Mouse (Mus musculus): ENCODE measurements at regions not wholly inside any gene's neighbourhood (a gene's known extent, or its start where the extent isn't known, plus 50 kb on each side); places are given as distances from the start of the nearest gene placed in this dataset.

DNA sequence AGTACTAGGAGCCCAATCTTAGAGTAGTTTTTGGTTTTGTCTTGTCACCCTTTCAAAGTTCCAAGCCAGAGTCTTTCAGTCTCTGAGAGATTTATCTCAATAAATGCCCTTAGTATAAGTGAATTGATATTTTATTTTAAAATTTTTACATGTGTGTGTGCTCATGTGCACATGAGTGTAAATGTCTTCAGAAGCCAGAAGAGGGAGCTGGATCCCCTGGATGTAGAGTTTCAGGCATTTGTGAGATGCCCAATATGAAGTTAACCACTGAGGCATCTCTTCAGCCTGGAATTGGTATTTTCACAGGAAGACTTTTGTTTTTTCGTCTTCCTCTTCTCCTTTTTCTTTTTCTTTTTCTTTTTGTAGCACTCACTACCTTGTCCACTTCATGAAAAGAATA, 262.3 kb upstream of the Eif4g2 start:
- DNase-seq (ENCODE audit: low read depth, low spot score) = no peak

GRCm38 (mm10) chr7:111337053-111337452, 254.2 kb upstream of the Eif4g2 start:
- no peak for DNase-seq (ENCODE audit: low read depth, low spot score)

DNA sequence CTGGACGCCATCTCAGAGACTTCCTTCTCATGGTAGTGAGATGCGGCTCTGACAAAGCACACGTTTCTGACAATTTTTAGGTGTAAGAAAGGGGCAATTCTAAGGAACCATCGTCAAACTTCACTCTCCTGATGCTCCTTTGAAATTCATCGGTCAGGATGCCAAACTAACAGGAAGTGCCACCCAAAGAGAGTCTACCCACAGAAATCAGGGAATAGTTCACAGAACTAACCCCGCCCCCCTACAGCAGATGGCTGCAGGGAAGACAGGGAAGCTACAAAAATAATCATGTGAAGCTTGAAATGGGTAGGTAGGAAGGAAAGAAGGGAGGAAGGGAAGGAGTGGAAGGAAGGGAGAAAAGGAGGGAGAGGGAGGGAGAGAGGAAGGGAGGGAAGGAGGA, 240.1 kb upstream of the Eif4g2 start:
- no peak for DNase-seq (ENCODE audit: low read depth, low spot score)

GRCm38 (mm10) chr7:111319917-111320316, 237.1 kb upstream of the Eif4g2 start:
- DNase-seq (ENCODE audit: low read depth, low spot score) = no peak

DNA sequence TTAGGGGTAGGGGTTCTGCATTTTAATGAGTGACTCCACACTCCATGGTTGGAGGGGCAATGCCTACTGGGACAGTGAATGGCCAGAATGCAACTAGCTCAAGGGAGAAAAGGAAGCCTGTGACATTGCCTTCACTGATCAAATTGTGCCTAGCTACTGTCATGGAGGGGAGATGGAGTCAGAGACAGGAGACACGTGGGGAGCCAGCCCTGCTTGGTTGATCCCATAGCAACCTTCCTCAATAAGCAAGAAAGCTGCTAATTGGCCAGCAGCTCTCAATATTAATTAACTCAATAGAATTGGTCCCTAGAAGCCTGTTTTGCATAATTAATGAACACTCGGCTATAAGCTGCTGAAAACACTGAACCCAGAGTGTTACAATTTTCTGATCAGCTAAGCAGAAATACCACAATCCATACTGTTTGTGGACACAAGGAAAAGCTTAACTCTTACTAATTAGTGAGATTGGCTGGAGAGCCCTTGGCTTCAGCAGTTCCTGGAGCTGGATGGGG, 233.7 kb upstream of the Eif4g2 start:
- no peak for DNase-seq (ENCODE audit: low read depth, low spot score)

DNA sequence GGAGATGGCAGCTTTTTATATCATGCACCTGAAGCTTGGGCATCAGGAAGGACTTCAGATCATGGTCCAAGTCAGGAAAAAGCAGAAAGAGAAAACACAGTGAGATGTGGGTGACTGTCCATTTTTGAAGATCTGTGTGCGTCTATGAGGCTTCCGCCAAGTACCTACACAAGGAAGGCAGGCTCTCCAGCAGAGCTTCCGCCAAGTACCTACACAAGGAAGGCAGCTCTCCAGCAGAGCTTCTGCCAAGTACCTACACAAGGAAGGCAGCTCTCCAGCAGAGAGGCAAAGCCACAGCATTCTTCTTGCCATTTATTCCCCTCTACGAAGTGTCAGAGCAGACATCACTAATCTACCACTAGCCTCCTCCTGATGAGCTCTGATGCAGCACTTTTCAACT, 231.1 kb upstream of the Eif4g2 start:
- DNase-seq (ENCODE audit: low read depth, low spot score) = no peak

GRCm38 (mm10) chr7:111305196-111305595, 222.4 kb upstream of the Eif4g2 start:
- peak; percentile 56 for DNase-seq (ENCODE audit: low read depth, low spot score)

DNA sequence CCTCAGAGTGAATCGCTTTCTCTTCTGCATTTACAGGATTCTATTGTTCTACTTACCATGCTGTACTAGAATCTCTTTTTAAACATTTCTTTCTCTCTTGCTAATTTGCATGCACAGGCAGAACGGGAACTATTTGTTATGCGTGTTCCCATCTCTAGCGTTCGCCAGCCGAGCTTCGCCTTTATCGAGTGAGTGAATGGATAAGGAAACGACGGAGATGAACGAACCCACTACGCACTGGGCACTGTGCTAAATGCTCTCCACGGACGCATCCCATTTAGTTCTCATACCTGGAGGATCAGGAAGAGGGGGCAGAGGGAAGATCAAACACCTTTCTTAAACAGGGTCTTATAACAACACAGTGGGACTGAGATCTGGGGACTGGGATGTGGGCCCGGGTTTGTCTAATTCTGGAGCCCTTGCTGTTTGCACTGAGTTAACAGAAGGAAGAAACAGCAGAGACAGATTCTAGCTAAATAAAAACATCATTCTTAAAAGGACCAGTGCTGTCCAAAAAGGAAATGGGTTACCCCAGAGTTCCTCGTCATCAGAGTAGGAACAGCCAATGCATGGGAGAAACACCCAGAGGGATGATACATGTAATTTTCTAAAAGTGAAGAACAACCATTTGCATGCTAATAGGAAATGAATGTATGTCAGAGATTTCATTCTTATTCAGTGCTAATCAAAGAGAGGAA, 219.1 kb upstream of the Eif4g2 start:
- peak; percentile 28 for DNase-seq (ENCODE audit: low read depth, low spot score)

DNA sequence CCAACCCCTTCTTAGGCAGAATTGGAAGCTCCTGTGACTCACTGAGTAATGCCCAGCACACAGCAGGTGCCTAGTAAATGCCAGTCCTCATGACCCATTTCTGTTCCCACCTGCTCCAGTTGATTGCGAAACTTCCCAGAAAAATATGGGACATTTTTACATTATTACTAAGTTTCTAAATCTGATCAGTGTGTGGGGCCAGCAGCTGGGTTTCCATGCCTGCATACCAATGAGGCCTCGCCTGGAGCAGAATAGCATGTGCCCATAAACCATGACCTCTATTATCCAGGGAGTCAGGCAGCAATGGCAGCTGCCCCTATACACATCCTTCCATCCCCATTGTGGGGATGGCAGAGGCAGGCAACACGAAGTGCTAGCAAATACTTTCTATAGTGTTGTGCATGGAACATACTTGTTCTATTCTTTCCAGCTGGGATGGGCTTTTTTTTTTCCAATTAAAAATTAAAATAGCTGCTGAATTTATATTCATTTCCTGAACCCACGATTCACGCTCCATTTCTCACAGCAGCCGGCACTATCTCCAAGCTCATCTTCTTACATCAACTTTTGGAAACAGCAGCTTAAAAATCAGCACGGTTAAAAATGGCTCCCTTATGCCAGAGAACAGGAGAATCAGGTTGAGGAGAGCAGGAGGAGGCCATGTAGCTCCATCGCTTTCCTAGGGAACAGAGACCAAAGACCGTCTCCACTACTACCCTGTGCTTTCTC, 214.5 kb upstream of the Eif4g2 start:
- DNase-seq (ENCODE audit: low read depth, low spot score) = no peak

GRCm38 (mm10) chr7:111283411-111283955, 200.7 kb upstream of the Eif4g2 start:
- DNase-seq (ENCODE audit: low read depth, low spot score) = peak; percentile 69

DNA sequence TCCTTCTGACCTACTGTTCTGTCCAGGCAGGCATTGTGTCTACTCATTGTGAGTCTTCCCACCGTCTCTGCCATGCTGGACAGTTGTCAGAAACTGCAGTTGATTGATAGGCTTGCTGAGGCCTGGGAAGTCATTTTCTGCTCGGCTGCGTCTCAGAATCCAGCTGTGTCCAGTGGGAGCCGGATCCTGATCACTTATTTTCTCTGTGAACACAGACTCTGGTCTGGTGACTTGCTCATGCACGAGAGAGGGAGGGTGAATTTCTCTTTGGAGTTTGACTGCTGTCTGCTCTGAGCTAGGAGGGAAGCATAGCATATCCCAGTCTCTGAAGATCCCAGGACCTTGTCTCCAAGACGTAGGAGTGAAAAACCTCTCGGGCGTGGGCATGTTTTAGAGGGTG, 199.5 kb upstream of the Eif4g2 start:
- peak; percentile 46 for DNase-seq (ENCODE audit: low read depth, low spot score)

- DNase-seq (ENCODE audit: low read depth, low spot score) = no peak
Observed at GRCm38 (mm10) chr7:111277703-111278102, 194.9 kb upstream of the Eif4g2 start.

DNA sequence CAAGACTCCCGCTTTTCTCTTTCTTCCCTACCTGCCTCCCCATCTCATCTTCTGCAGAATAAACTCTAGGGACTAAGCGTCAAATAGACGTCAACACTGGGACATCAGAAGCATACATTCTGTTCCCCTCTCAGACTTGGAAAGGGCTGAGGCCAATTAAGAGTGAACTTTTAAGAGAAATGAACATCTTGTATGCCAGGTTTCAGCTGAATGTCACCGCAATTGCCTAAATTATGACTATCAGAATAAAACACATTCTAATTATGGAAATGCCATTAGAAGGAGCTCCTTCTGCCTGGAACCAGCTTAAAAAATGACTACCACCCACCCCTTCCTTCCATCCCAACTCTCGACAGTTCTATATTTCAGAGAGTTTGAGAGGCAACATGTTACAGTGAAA, 191.0 kb upstream of the Eif4g2 start:
- DNase-seq (ENCODE audit: low read depth, low spot score) = no peak

- DNase-seq (ENCODE audit: low read depth, low spot score) = no peak
Observed at GRCm38 (mm10) chr7:111270874-111271273, 188.0 kb upstream of the Eif4g2 start.

GRCm38 (mm10) chr7:111268197-111268596, 185.4 kb upstream of the Eif4g2 start:
- no peak for DNase-seq (ENCODE audit: low read depth, low spot score)

DNA sequence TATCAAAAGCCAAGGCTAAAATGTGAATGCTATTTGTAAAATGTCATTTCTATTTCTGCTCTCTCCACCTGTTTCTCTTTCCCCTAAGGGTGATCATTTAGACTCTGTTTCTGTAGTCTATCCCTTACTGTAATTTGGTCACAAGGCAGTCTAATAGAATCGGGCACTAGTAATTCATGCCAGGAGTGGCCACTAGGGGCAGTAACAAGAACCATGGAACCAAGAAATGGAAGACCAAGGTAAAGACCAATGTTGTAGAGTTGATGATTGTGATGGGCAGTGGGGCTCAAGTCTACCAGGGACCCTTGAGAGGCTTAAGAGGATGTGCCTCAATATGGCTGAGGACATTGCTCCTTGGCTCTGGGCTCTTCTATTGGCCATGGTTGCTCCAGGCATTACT, 180.5 kb upstream of the Eif4g2 start:
- peak; percentile 31 for DNase-seq (ENCODE audit: low read depth, low spot score)

- DNase-seq (ENCODE audit: low read depth, low spot score) = no peak
Observed at GRCm38 (mm10) chr7:111259630-111260574, 177.1 kb upstream of the Eif4g2 start.

DNA sequence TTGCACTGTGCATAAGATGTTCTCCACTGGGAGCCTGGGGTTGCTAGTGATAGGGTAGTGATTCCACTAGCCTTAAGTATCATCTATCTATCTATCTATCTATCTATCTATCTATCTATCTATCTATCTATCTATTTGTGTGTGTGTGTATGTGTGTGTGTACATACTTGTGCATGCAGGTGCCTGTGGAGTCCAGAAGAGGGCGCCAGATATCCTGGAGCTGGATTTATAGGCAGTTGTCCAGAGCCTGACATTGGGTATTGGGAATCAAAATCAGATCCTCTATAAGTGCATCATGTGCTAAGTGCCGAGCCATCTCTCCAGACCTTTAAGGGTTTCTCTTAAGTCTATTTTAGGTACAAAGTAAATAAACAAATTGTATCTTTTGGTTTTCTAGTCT, 175.0 kb upstream of the Eif4g2 start:
- peak; percentile 52 for DNase-seq (ENCODE audit: low read depth, low spot score)

DNA sequence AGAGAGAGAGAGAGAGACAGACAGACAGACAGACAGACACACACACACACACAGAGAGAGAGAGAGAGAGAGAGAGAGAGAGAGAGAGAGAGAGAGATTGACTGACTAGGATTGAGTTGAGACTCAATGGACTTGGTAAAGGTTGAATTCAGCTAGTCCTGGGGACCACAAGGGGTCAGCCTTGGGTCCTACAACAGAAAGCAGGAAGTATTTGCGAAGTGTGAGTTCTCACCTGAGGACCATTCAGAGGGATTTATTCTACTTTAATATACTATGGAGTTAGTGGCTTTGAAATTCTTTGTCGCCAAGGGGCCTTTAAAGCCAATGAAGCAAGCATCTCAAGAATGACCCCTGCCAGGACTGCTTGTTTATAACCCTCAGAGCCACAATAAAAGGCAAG, 173.4 kb upstream of the Eif4g2 start:
- DNase-seq (ENCODE audit: low read depth, low spot score) = peak; percentile 34

GRCm38 (mm10) chr7:111249606-111250005, 166.8 kb upstream of the Eif4g2 start:
- DNase-seq (ENCODE audit: low read depth, low spot score) = peak; percentile 79

DNA sequence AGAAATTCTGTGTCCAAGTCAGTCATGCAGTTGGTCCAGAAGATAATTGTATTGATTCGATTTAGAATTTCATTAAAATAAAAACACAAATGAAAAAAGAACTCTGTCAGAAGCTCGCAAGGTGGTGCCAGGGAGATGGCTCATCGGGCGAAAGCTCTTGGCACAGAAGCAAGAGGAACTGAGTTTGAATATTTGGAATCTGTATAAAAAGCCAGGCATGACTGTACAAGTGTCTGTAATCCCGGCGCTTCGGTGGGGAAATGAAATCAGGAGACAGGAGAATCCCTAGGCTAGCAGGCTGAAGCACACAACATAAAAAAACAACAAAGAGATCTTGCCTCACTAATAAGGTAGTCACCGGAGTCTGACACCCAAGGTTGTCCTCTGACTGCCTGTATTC, 162.7 kb upstream of the Eif4g2 start:
- DNase-seq (ENCODE audit: low read depth, low spot score) = no peak

DNA sequence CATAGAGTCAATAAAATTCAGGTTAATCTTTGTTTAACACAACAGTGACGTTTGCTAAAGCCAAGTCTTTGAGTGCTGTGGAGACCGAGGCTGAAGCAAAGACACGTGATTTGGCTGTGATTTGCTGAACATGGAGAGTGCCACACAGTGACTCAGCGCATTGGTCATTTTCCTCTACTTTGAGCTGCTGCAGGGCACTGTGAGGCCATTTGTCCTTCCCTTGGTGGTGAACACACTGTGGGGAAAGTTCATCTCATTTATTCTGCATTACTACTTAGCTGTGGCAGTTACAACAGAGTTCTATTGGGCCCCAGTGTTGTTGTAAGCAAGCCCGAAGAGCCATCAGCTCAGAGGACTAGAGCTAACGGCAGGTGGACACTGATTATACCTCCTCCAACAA, 162.2 kb upstream of the Eif4g2 start:
- DNase-seq (ENCODE audit: low read depth, low spot score) = no peak
